ENCODE assay signal across 29 mouse cellular contexts in genomic region chr2:114543000-114543622, GRCm38 (mm10).
A peak's percentile ranks its signal among the peaks of the same experiment; 100 is the strongest.
DNase-seq lines count a peak whose midpoint lies in the region; ATAC-seq and TF ChIP-seq lines count a peak whose summit lies in the region.
"Had no signal": no experiment of that assay in that cellular context is flagged by ENCODE, and none has a peak within 500 bp of the region (broad histone marks: within the 10 kb centered on the region; RNA-seq: fewer than 3 reads in every experiment).

No protein-coding gene starts in this region.

- WGBS in stomach, postnatal 0 days = 93% methylated on average over 2 of the region's 2 CpGs

- no peaks in the 10 kb centered on the region for H3K27me3 ChIP-seq in stomach, postnatal 0 days (ENCODE audit: control insufficient read depth, insufficient read depth, low read length)
- H3K27me3 ChIP-seq: heart, embryonic 13.5 days; limb, embryonic 13.5 days; lung, embryonic 15.5 days; midbrain, embryonic 13.5 days; Patski had no signal

- TF ChIP-seq CTCF in stomach, postnatal 0 days (IDR thresholded peaks at IDR 0.05; ENCODE audit: low read depth) = no peak

- no peak overlapping the region for H3K4me3 ChIP-seq in stomach, postnatal 0 days (ENCODE audit: low read depth, low read length)
- H3K4me3 ChIP-seq: erythroblast, embryonic 14.5 days; heart, embryonic 13.5 days; layer of hippocampus, adult 2 months; left cerebral cortex, adult 2 months; limb, embryonic 13.5 days; lung, embryonic 15.5 days; midbrain, embryonic 13.5 days had no signal

- H3K4me2 ChIP-seq in stomach, postnatal 0 days (replicated peaks; ENCODE audit: low read depth) = no peak overlapping the region
- H3K4me2 ChIP-seq: heart, embryonic 13.5 days; hindbrain, embryonic 14.5 days; limb, embryonic 13.5 days; liver, embryonic 11.5 days; lung, embryonic 15.5 days; midbrain, embryonic 13.5 days had no signal

- no peak for TF ChIP-seq EP300 in stomach, postnatal 0 days (optimal IDR thresholded peaks at IDR 0.05)

- no peak overlapping the region for H3K9ac ChIP-seq in stomach, postnatal 0 days (ENCODE audit: low read length)
- H3K9ac ChIP-seq: heart, embryonic 13.5 days; hindbrain, embryonic 14.5 days; limb, embryonic 13.5 days; lung, embryonic 15.5 days; midbrain, embryonic 13.5 days had no signal

- no peak for ATAC-seq in stomach, postnatal 0 days (ENCODE audit: low FRiP score, low TSS enrichment)
- ATAC-seq: forebrain, embryonic 16.5 days; inflammation-experienced regulatory T-cells, adult 6 months; midbrain, embryonic 13.5 days; Patski had no signal

- peak; percentile 33 for DNase-seq in embryo, embryonic 10 days (ENCODE audit: low spot score)
- no peak for DNase-seq in embryo, embryonic 9.5 days (ENCODE audit: extremely low spot score)
- peak; percentile 16 for DNase-seq in kidney, postnatal 10 days
- no peak for DNase-seq in kidney, adult 9 months
- peak; percentile 18 for DNase-seq in brain, adult 2 months (ENCODE audit: low read depth, low spot score)
- DNase-seq in hindlimb bud, embryonic 11.5 days (ENCODE audit: extremely low spot score, low read depth, low spot score) = peak; percentile 62
- DNase-seq in adrenal gland, postnatal 4 days (ENCODE audit: low spot score in 2 of 2) = no peak
- DNase-seq in stomach, postnatal 0 days (ENCODE audit: low spot score) = no peak
- DNase-seq: adrenal gland, postnatal 14 days; cerebellum, adult 18-20 months; cerebellum, postnatal 14 days; gastrocnemius, postnatal 10 days; heart, postnatal 10 days; kidney, postnatal 36 days; right cerebral cortex, postnatal 4 days; thymus, postnatal 4 days had no signal

- H3K27ac ChIP-seq in stomach, postnatal 0 days (replicated peaks) = no peak overlapping the region
- H3K27ac ChIP-seq: heart, embryonic 13.5 days; hindbrain, embryonic 14.5 days; layer of hippocampus, adult 2 months; left cerebral cortex, adult 2 months; limb, embryonic 13.5 days; lung, embryonic 15.5 days; midbrain, embryonic 13.5 days had no signal

- no peaks in the 10 kb centered on the region for H3K4me1 ChIP-seq in stomach, postnatal 0 days (replicated peaks; ENCODE audit: control insufficient read depth, insufficient read depth)
- H3K4me1 ChIP-seq: lung, embryonic 15.5 days; midbrain, embryonic 13.5 days had no signal

- no peaks in the 10 kb centered on the region for H3K36me3 ChIP-seq in stomach, postnatal 0 days (ENCODE audit: control insufficient read depth, insufficient read depth, low read length)
- H3K36me3 ChIP-seq: heart, embryonic 13.5 days; limb, embryonic 13.5 days; lung, embryonic 15.5 days; midbrain, embryonic 13.5 days had no signal

- H3K9me3 ChIP-seq in stomach, postnatal 0 days (ENCODE audit: control insufficient read depth, low read length) = no peaks in the 10 kb centered on the region
- H3K9me3 ChIP-seq: G1E; heart, embryonic 13.5 days; limb, embryonic 13.5 days; lung, embryonic 15.5 days; midbrain, embryonic 13.5 days had no signal

Comparison
In these comparisons a context has a peak if more than half of its experiments do, and no peak if none do; other contexts are left out.
1. DNase-seq: peak in embryo, embryonic 10 days (single experiment), kidney, postnatal 10 days (single experiment), brain, adult 2 months (single experiment) and hindlimb bud, embryonic 11.5 days (single experiment); none in embryo, embryonic 9.5 days (single experiment), kidney, adult 9 months (single experiment), adrenal gland, postnatal 4 days (0 of 2) and stomach, postnatal 0 days (single experiment).